22 mouse cellular contexts compared by ENCODE assay signal in the genomic region with DNA sequence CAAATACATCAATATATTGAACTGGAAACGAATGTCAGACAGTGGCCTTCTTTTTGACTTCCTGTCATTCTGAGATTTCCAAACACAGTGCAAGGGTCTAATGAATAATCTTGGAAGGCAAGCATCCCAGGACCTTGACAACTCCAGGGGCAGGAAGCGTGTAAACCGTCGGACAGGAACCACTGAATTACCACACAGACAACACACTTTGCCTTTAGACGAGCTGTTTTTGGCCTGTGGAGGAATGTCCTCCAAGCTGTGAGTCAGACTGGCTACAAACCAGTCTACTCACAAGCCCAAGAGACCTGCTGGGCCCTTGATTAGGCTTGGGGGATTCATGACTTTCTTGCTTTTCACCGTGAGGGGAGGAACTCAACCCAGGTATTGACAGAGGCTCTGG. TPM values are rescaled to one million over a fixed set of nuclear protein-coding genes. Genes with fewer than 3 reads are reported as not detected.
A peak's percentile ranks its signal among the peaks of the same experiment; 100 is the strongest.
DNase-seq lines count a peak whose midpoint lies in the region; ATAC-seq and TF ChIP-seq lines count a peak whose summit lies in the region.
"Had no signal": no experiment of that assay in that cellular context is flagged by ENCODE, and none has a peak within 500 bp of the region (broad histone marks: within the 10 kb centered on the region; RNA-seq: fewer than 3 reads in every experiment).

No protein-coding gene starts in this region.

- peak overlapping the region; percentile 35 for H3K4me2 ChIP-seq in liver, embryonic 12.5 days
- H3K4me2 ChIP-seq in intestine, embryonic 14.5 days (ENCODE audit: low read length): no peak overlapping the region; the same call in 1 of the 2 replicates
- H3K4me2 ChIP-seq: embryonic facial prominence, embryonic 15.5 days; hindbrain, embryonic 12.5 days; neural tube, embryonic 12.5 days had no signal

- 0 out of 2 replicates have a peak, but pooled peaks cover 8% of the 10 kb centered on the region for H3K27me3 ChIP-seq in liver, embryonic 12.5 days (replicated peaks)
- no peaks in the 10 kb centered on the region for H3K27me3 ChIP-seq in intestine, embryonic 14.5 days (replicated peaks; ENCODE audit: control insufficient read depth, insufficient read depth, low read length)
- H3K27me3 ChIP-seq in small intestine, adult 2 months (ENCODE audit: control insufficient read depth, insufficient read depth, low read length): no peaks in the 10 kb centered on the region
- H3K27me3 ChIP-seq: embryonic facial prominence, embryonic 15.5 days; neural tube, embryonic 12.5 days had no signal

- H3K27ac ChIP-seq in liver, embryonic 12.5 days: no peak overlapping the region
- peak overlapping the region; percentile 22; the same call in 1 of the 2 replicates for H3K27ac ChIP-seq in intestine, embryonic 14.5 days (ENCODE audit: low read depth)
- H3K27ac ChIP-seq in small intestine, adult 2 months (ENCODE audit: insufficient read depth, low read depth, low read length): peak overlapping the region; percentile 93
- H3K27ac ChIP-seq: embryonic facial prominence, embryonic 15.5 days; forebrain, embryonic 10.5 days; gastrocnemius, adult 2 months; hindbrain, embryonic 12.5 days; layer of hippocampus, adult 2 months; left cerebral cortex, adult 2 months; midbrain, embryonic 10.5 days; neural tube, embryonic 12.5 days had no signal

- peaks cover 16% of the 10 kb centered on the region for H3K4me1 ChIP-seq in liver, embryonic 12.5 days
- peaks cover 2% of the 10 kb centered on the region; the same call in 1 of the 2 replicates for H3K4me1 ChIP-seq in intestine, embryonic 14.5 days (replicated peaks; ENCODE audit: control insufficient read depth, insufficient read depth, low read length)
- H3K4me1 ChIP-seq in small intestine, adult 2 months (ENCODE audit: control insufficient read depth, insufficient read depth, insufficient read length, low read length): peaks cover 40% of the 10 kb centered on the region
- H3K4me1 ChIP-seq: neural tube, embryonic 12.5 days had no signal

- ATAC-seq in liver, embryonic 12.5 days: no peak
- no peak for ATAC-seq in intestine, embryonic 14.5 days (replicated peaks; ENCODE audit: low FRiP score, low TSS enrichment, low read depth)
- ATAC-seq: CD4-positive, CD25-positive, alpha-beta regulatory T cell, adult 4 months had no signal

- H3K9me3 ChIP-seq in liver, embryonic 12.5 days (replicated peaks): no peaks in the 10 kb centered on the region
- no peaks in the 10 kb centered on the region for H3K9me3 ChIP-seq in intestine, embryonic 14.5 days (ENCODE audit: control insufficient read depth, low read length)
- H3K9me3 ChIP-seq: embryonic facial prominence, embryonic 15.5 days; forebrain, embryonic 10.5 days; hindbrain, embryonic 12.5 days; midbrain, embryonic 10.5 days; neural tube, embryonic 12.5 days had no signal

- no peaks in the 10 kb centered on the region for H3K36me3 ChIP-seq in liver, embryonic 12.5 days
- no peaks in the 10 kb centered on the region for H3K36me3 ChIP-seq in intestine, embryonic 14.5 days (ENCODE audit: control insufficient read depth, insufficient read depth, low read length)
- H3K36me3 ChIP-seq in small intestine, adult 2 months (ENCODE audit: control insufficient read depth, insufficient read depth, low read length): peaks cover 10% of the 10 kb centered on the region
- H3K36me3 ChIP-seq: embryonic facial prominence, embryonic 15.5 days; forebrain, embryonic 10.5 days; hindbrain, embryonic 12.5 days; midbrain, embryonic 10.5 days; neural tube, embryonic 12.5 days had no signal

- DNase-seq in liver: no peak
- DNase-seq in Muller cell, postnatal 12 days (ENCODE audit: inconsistent ontology term): peak; percentile 61
- no peak for DNase-seq in intestine, embryonic 14.5 days (ENCODE audit: low spot score)
- no peak for DNase-seq in thymus, postnatal 25 days
- no peak for DNase-seq in left cerebral cortex, adult 9 months (ENCODE audit: low spot score in 2 of 2)
- DNase-seq: adrenal gland, adult 8-10 months; cerebellum, postnatal 10 days; gastrocnemius, adult 2 months; kidney, adult 18-20 months; kidney, postnatal 10 days; lung, postnatal 4 days had no signal

- H3K4me3 ChIP-seq in liver, embryonic 12.5 days: no peak overlapping the region
- H3K4me3 ChIP-seq in intestine, embryonic 14.5 days (ENCODE audit: low read depth, low read length): no peak overlapping the region
- peak overlapping the region; percentile 58 for H3K4me3 ChIP-seq in small intestine, adult 2 months (ENCODE audit: low read depth, low read length)
- H3K4me3 ChIP-seq: embryonic facial prominence, embryonic 15.5 days; forebrain, embryonic 10.5 days; gastrocnemius, adult 2 months; hindbrain, embryonic 12.5 days; layer of hippocampus, adult 2 months; left cerebral cortex, adult 2 months; midbrain, embryonic 10.5 days; neural tube, embryonic 12.5 days had no signal

- no peak overlapping the region for H3K9ac ChIP-seq in liver, embryonic 12.5 days
- H3K9ac ChIP-seq in intestine, embryonic 14.5 days (ENCODE audit: low read length): no peak overlapping the region
- H3K9ac ChIP-seq: embryonic facial prominence, embryonic 15.5 days; hindbrain, embryonic 12.5 days; neural tube, embryonic 12.5 days had no signal

- TF ChIP-seq CTCF in small intestine, adult 2 months (IDR thresholded peaks at IDR 0.05; ENCODE audit: extremely low read depth, insufficient read length, insufficient replicate concordance, low read depth, low read length): no peak

- WGBS in liver, embryonic 12.5 days (ENCODE audit: insufficient replicate concordance): 51% methylated on average over 6 of the region's 6 CpGs
- 54% methylated on average over 6 of the region's 6 CpGs for WGBS in intestine, embryonic 14.5 days
- WGBS in small intestine, adult 2 months: 38% methylated on average over 6 of the region's 6 CpGs

- TF ChIP-seq POLR2A in small intestine, adult 2 months (IDR thresholded peaks at IDR 0.05; ENCODE audit: low read depth, low read length): no peak

RNA-seq across cellular contexts. Expression of a gene that starts 1.9 kb away (rescaled TPM):
- polyA plus RNA-seq in liver, embryonic 12.5 days (2016; fragmentation: Nextera tagmentation; extraction: Ambion mirVana): 6.9 and 7.8 TPM in 2 replicates
- polyA plus RNA-seq in intestine, embryonic 14.5 days (2014; fragmentation: Nextera tagmentation; extraction: Ambion mirVana): 4.5 and 5.8 TPM in 2 replicates
- polyA plus RNA-seq in small intestine, adult 2 months (2012; rRNA removed): 44.7 and 137 TPM in 2 replicates
- polyA plus RNA-seq: CD4-positive, CD25-positive, alpha-beta regulatory T cell, adult 4 months; midbrain, embryonic 10.5 days had no signal

RNA-seq across cellular contexts. Expression of a gene that starts 28.9 kb away (rescaled TPM):
- 0.14 and 0.51 TPM in 2 replicates for polyA plus RNA-seq in liver, embryonic 12.5 days (2016; fragmentation: Nextera tagmentation; extraction: Ambion mirVana)
- 0.37 and 0.59 TPM in 2 replicates for polyA plus RNA-seq in intestine, embryonic 14.5 days (2014; fragmentation: Nextera tagmentation; extraction: Ambion mirVana)
- 0.05 TPM in 1 of 2 replicates, not detected in the other for polyA plus RNA-seq in small intestine, adult 2 months (2012; rRNA removed)
- polyA plus RNA-seq: CD4-positive, CD25-positive, alpha-beta regulatory T cell, adult 4 months; spleen, adult 2 months had no signal

RNA-seq across cellular contexts. Expression of a gene that starts 29.1 kb away (rescaled TPM):
- polyA plus RNA-seq in liver, embryonic 12.5 days (2016; fragmentation: Nextera tagmentation; extraction: Ambion mirVana): 25.4 and 30.7 TPM in 2 replicates
- polyA plus RNA-seq in intestine, embryonic 14.5 days (2014; fragmentation: Nextera tagmentation; extraction: Ambion mirVana): 31.2 and 34.0 TPM in 2 replicates
- polyA plus RNA-seq in small intestine, adult 2 months (2012; rRNA removed): 8.4 and 10.9 TPM in 2 replicates

RNA-seq across cellular contexts. Expression of a gene that starts 40.7 kb away (rescaled TPM):
- polyA plus RNA-seq in liver, embryonic 12.5 days (2016; fragmentation: Nextera tagmentation; extraction: Ambion mirVana): 130 and 131 TPM in 2 replicates
- polyA plus RNA-seq in intestine, embryonic 14.5 days (2014; fragmentation: Nextera tagmentation; extraction: Ambion mirVana): 20.3 and 24.1 TPM in 2 replicates
- polyA plus RNA-seq in small intestine, adult 2 months (2012; rRNA removed): 9.4 and 10.0 TPM in 2 replicates
